Mouse (Mus musculus) heart, adult 9 months (tissue): ENCODE data around the gene Capn9.
A peak's percentile ranks its signal among the peaks of the same experiment; 100 is the strongest.

ENCODE experiments used
- DNase-seq, 2 experiments: peaks; one replicate each; pipeline ENCODE4 v3.0.0; 2022; ENCODE audit warnings: low spot score in 2 of 2

The Capn9 gene

DNA sequence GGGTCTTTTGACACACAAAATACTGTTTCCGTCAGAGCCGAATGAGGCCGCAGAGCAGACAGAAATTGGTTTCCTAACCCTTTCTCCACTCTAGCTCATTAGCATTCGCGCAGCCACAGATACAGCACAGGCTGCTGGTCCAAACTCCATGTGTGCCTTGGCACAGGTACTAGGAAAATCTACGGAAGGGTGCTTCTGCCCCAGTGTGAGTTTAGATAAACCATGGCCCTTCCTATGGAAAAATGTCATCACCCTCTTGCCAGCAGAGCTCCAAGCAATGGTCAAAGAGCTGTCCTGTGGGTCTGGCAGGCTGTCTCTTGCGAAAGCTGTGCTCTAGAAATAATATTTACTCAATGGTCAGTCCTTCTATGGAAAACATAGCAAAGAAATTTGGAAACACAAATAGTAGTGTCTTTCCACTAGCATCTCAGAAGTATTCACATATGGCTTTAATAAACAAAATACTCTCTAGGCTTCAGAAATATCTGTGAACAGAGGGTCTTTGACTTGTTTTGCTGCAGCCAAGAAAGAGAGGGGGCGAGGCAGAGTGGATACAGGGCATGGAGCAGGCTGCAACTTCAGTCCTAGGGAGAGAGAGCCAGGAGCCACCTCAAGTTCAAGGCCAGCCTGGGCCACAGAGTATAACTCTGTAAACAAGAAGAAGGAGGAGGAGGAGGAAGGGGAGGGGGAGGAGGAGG is 4.0 kb upstream of the Capn9 start:
- peak in 1 of 2 experiments; percentile 36 for DNase-seq

DNA sequence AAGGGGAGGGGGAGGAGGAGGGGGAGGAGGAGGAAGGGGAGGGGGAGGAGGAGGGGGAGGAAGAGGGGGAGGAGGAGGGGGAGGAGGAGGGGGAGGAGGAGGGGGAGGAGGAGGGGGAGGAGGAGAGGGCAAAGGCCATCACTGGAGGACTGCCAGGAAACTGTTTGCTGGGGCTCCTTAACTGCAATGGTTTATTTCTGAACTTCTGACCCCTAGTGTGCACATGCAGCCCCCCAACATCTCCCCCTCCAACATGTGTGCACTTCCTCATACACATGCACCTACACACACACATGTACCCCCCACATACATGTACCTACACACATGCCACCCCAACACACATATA is 3.5 kb upstream of the Capn9 start:
- no peak for DNase-seq

DNA sequence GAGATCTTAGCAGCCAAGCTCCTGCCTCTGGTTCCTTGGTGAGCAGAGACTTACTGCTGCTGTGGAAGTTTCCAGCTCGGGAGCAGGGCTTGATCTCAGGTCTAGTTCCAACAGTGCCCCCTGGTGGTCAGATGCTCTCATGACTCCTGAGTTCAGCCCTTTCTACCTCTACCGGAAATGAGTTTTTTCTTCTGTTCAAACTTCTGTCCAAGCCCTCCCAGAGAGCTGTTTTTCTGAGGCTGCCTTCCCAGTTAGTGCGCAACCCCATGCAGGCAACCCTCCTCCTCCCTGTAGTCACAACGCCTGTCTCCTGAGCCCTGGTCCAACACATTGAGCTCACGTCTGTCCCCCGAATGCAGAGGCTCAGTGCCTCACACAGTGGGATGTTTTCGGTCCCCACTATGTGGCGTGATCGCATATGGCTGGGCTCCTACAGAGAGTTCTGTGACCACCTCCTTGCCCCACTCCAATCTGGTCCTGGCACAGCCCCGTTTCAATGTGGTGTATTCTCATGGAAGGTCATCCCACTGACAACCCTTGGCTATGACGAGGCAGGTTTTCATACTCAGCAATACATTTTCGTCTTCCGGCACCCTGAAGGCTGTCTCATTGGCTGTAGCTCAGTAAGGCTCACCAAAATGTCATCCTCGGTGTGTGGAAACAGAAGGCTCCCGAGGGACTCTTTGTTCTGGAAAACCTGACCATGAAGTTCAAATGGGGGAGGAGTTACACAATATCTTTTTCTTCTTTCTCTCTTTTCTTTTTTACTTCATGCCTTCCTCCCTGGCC is 2.2 kb upstream of the Capn9 start:
- peak; percentile 59 to 82 for DNase-seq

DNA sequence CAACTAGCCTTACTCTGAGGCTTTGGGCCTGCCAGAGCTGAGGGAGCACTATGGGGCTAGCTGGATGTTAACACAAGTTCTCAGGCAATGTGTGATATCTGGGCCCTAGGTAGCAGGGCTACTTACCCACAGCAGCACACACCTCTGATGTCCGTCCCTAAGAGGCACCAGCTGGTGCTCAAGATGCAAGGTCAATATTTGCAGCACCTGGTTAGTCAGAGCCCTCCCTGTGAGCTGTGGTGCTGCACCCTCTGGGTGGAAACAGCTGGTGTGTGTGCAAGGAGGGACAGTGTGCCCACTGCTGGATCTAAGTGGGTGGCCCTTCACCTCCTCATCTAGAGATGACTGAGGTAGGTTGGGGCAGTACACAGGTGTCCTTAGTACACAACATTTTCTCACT is 840 bp downstream of the Capn9 start:
- DNase-seq = no peak

DNA sequence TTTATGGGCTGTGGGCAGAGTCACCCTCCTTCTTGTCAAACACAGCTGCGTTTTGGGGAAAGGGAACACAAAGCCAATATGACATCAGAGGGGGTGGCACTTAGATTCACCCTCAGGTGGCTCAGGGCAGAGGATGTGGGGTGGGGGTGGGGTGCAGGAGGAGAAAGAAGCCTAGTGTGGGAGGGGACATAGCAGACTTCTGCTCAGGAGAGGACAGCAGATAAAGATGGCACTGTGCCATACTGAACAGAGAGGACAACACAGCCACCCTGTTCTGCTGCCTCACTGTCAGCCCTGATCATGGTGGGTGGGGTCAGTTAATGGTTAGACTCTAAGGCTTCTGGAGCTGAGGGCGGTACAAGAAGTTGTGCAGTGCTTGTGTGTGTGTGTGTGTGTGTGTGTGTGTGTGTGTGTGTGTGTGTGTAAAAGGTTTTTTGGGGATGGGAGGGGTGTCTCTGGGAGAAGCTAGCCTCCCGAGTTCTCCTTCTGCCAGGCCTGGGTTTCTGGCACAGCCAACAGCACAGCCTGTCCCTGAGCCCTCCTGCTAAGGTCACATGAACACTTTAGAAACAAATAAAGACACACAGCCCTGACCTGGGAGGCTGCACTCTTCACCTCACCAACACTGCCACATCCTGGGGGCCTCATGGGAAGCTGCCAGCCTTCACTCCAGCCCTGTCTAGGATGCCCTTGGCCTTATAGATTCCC is 10.0 kb downstream of the Capn9 start:
- DNase-seq = peak in 1 of 2 experiments; percentile 54

DNA sequence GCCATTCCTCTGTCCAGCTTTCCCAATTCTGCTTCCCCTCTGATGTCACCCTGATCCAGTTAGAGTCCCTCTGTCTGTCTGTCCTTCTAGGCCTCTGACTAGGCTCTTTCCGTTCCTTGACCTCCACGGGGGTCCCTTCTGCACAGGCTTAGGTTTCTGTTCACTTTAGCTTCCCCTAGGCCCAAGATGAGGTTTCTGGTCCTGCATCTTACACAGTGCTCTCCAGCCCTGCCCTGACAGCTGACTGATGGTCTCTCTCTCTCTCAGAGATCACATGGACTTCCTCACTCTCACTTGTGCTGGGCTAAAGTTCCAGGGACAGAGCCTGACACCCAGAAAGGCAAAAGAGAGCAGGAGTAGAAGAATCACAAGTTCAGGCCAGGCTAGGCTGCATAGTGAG is 10.6 kb downstream of the Capn9 start:
- DNase-seq = no peak

DNA sequence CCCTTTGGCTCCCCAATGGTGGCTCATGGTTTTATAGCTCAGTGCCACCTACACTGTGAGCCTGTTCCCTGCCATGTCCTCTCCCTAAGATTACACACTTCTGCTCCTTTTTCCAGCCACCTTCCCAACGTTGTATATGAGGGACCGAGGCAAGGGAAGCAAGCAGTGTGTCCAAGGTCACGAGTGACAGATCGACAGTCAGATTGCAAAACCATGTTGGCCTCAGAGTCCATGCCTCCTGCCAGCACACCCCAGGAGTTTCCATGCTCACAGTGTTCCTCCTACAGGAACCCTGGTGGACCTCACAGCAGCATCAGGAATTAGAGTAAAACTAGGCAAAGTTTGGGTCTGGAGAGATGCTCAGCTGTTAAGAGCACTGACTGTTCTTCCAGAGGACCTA is 13.5 kb downstream of the Capn9 start:
- DNase-seq = no peak

DNA sequence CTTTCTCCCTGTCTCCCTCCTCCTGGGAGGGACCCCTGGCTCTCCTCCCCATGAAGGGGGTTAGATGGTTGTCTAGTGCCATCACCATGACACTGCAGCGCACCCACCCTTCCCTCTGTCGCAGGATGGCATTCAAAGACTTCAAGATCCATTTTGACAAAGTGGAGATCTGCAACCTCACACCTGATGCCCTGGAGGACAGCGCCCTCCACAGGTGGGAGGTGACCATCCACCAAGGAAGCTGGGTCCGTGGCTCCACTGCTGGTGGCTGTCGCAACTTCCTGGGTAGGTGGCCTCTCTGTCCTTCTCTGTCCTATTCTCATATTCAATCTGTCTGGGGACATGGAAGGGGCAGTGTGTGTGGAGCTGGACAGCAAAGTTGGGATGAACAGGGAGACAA is 28.2 kb downstream of the Capn9 start:
- no peak for DNase-seq

DNA sequence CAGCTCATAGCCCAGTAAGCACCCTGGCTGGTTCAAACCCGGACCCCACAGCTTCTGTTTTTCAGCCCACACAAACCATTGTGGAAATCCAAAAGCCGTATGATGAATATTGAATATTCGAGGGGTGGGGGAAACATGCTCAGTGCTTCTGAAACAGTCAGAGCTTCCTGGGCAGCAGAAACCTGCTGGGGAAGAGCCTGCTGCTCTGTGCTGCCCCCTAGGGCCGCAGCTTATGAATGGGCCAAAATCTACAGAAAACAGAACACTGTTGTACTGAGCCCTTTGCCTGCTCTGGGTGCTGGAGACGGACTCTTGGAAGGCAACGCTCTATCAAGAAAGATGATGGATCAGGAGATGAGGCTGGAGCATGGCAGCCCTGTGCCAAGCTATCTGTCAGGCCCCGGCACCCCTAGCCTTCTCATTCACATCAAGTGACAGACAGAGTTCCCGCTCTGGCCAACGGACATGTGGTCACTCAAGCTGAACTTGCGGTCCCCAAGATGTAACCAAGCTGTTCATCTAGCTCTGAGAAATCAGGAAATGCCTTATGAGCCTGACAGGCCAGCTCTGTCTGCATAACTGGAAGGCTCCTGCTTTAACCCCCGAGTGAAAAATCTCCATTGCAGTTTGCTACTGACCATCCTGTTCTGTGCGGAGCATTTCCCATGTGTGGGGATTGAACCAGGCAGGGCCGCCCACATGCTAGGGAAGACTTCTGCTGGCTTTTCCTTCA is 32.5 kb downstream of the Capn9 start:
- no peak for DNase-seq

DNA sequence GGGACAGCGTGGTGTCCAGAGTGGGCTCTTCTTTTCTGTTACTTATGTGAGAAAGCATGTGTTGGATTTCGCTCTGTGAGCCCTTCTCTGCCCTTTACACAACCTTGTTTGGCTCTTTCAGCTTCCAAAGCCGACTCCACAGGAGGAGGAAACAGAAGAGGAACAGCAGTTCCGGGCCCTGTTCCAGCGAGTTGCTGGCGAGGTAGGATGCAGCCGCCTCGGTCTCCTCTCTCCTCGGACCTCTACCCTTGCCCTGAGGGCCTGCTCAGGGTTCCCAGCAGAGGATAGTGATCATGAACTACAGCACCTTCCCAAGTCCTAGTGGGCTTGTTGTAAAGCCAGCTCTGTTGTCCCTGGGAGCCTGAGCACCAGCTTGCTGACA is 33.1 kb downstream of the Capn9 start:
- no peak for DNase-seq

DNA sequence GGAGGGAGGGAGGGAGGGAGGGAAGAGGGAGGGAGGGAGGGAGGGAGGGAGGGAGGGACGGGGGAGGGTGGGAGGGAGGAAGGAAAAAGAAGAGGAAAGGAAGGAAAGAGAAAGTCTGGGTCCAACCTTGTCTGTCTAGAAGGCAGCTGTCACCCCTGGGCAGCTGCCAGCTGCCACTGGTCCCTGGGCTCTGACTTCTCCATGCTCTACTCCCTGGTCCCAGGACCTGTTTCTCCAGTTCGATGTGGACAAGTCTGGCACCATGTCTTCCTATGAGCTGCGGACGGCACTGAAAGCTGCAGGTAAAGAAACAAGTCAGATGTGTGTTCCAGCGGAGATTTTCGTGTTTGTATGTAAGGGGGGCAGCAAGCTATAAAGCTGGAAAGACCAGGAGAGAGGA is 38.4 kb downstream of the Capn9 start:
- no peak for DNase-seq

DNA sequence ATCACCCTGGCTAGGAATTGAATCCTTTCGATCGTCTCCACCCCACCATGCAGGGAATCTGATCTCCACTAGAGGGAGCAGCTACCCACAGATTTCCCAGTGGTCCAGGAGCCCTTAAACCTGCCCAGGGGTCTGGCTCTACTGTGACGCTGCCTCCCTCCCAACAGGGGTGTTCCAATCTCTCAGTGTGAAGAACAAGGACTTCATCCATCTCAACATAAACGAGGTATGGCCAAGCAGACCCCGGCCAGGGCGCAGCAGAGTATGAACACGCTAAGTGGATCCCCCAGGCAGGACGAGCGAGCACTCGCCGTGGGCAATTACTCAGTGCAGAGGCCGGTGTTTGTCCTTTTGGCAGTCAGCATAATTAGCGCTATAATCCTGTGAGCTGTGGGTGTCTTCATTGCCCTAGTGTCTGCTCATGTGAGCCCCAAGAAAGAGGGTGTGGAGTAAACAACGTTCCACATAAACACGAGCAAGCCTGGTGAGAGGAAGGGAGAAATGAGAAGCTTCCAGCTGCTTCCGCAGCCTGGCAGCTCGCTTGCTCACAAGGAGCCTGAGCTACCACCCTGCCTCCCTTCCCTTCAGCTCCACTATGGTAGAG is 41.5 kb downstream of the Capn9 start:
- peak; percentile 53 to 78 for DNase-seq

DNA sequence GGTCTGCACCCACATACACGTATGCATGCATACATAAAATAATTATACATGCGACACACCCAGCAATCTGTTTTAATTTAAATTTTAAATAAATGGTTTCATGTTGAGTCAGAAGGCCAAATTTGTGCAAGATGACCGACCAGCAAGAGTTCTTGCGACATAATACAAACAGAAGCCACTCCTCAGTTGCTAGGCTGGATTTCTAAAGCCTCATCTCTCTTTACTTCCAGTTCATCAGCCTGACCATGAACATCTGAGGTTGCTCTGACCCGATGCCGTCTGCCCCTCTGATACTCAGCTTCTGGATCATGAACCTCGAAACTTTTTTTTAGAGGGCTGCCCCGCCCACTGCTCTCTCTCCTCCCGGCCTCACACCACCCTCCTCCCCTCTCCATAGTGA is 42.3 kb downstream of the Capn9 start:
- no peak for DNase-seq

DNA sequence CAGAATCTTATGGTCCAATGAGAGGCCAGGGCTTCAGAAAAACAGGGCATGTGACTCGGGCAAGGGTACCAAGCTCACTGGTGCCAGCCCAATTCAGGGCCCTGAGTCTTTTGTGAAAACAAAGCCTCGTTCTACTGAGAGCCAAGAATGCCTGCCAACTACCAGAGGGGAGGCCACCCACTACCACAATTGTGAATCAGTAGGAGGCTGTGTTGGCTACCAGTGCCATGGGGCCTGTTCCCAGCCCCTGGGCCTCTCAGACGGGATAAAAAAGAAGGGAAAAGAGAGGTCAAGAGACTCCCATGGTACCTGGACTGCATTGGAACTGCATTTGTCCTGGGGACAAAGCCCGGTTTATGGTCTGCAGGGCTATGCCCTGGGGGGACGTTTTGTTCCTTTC is 45.3 kb downstream of the Capn9 start:
- DNase-seq = no peak

DNA sequence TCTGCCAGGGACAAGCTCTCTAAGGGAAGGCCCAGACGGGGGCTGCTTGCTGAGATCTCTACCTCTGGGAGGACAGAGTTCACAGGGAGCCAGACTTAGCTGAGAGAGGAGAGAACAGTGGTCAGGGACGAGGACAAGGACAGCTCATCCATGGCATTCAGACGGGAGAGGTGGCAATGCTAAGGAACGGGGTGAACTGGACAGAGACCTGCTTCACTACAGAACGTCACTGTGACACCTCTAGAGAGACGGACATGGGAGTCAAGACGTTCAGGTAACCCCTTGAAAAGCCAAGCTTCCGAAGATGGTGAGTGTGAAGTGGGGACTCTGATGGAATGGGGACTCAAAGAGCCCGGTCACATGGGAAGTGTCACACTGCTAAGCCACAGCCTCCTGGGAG is 50.3 kb downstream of the Capn9 start:
- no peak for DNase-seq

DNA sequence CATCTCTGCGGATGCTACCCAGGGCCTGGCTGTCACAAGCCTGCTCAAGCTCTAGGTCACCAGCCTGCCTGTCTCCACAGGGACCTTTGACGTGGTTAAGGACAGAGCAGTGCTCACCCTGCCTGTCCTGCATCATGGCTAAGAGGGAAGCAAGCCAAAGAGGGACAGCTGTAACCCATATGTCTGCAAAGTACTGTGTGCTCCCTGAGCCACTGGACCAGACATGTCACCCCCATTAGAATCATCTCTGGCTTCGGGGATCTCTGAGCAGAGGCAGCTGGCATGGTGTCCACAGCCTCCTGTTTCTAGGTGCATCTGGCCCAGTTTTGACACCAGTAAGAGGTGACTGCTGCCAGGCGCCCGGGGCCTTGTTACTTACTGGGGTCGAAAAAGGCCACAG is 54.6 kb downstream of the Capn9 start:
- DNase-seq = peak; percentile 41 to 73

DNA sequence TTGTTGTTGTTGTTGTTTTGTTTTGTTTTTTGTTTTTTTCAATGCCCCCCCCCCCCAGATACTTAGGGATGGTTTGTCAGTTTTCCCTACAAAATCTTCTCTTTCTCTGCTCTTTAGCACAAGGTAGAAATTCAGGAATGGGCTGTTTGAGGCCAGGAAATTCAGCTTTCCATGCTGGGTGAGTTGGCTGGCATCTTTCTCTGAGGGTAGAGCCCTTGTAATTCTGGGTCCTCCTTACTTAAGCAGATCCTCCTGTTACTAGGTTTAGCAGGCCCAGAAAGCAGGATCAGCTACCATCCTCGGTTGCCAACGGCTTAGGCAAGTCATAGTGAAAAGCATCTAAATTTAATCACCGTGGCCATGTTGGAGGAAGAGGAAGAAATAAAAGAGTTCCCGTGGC is 55.0 kb downstream of the Capn9 start:
- DNase-seq = no peak

DNA sequence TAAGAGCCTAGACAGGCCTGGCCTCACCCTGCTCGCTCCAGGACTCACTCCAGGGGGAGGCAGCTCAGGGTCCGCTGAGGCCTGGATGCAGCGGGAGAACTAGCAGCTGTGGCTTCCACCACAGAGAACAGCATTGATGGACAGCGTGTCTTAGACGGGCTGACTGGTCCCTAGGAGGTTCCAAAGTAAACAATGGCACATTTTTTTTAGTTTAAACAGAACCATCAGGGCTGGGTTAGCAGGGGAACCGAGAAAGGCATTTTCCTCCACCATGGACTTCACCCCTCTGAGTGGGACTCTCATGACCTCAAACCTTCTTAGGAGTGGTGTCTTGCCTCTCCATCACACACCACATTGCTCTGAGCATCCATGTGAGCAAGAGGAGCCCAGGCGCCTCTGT is 56.1 kb downstream of the Capn9 start:
- peak in 1 of 2 experiments; percentile 29 for DNase-seq

DNA sequence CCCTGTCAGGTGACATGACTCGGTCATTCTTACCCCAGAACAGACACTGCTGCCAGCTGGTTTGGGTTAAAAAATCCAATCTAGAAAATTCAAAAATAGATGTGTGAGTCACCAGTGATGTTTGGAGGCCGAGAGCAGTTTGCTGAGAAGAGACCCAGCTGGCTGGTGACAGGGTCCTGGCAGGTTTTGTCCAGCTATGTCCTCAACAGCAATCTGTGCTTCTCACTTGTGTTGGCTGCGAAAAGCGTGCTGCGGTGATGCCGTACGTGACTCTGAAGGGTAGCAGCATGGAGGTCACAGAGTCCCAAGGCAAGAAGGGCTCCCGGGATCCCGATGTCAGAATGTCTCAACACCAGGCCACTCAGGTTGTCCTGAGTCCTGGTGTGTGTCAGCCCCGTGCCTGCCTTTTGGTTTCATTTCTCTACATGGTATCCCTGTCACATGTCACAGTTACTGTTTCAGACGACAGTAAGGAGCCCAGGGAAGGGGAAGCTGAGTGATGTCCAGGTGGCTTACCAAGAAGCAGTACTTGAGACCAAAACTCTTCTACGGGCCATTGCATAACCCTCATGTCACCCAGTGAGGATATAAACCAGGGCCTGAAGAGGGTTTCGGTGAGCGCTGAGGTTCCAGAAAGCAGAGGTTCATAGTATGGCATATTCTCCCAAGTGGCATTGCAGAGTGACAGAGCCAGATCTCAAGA is 57.2 kb downstream of the Capn9 start:
- DNase-seq = peak; percentile 88 to 90

DNA sequence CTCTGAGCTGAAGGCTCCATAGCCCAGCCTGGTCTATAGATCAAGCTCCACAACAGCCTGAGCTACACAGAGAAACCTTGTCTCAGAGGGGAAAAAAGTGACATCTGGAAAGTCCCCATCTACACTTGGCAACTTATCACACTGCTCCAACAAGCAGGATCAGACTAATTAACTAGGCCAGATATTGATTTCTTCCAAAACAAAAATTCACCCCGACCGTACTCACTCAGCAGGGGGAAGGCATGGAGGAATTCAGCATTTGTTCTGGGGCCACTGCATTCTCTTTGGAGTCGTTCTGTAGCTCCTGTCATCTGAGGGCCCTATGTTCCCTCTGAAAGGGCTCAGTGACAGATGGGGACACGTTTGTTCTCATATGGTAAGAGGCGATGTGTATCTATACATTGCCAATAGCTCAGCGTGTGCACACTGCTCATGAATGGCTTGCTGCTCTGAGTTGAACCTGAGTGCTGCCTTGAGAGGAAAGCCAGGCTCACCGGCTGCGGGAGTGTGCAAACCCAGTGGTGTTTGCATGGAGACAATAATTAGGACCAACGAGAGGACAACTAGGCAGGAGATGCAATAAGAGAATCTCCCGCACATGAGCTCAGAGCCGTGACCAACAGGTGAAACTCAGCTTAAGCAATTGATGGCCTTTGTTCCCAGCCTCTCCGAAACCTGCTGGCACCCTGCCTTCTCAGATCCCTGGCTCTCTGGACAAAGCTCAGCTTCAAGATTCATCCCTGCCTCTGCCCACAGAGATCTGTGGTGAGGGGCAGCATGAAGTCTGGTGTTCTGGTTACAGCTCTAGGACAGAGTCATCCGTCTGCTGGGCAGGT is 58.7 kb downstream of the Capn9 start:
- no peak for DNase-seq

DNA sequence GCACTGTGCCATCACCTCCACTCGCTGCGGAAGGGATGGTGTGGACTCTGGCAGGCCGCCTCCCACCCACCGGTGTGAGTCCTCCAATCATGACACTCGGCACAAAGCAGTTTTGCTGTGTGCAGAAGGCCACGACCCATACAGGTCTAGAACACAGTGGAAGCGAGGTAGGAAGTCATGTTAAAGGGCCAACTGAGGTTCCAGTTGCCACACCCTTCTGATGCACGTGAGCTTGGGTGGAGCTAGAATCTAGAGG is 59.3 kb downstream of the Capn9 start:
- DNase-seq = no peak
